Mouse (Mus musculus) MEL (cell line): ENCODE measurements around the gene Ezr. TPM values are rescaled to one million over a fixed set of nuclear protein-coding genes. Genes with fewer than 3 reads are reported as not detected.

ENCODE experiments used
- DNase-seq: peaks from one replicate; pipeline ENCODE4 v3.0.0; 2011; ENCODE audit warnings: low read depth, low spot score
- H3K27ac ChIP-seq: 2 replicates; pipeline ENCODE4 v1.5.1; 2012; ENCODE audit warnings: low read depth, mild to moderate bottlenecking, control low read depth, low read length, moderate library complexity; ENCODE audit not compliant: control insufficient read depth
- H3K27me3 ChIP-seq, 2 experiments: fragments of 150-350 bp in 1 of 2; sonication (generic) in 1 of 2; 2 replicates each; pipeline ENCODE4 v1.6.1; 2012; ENCODE audit warnings: low read length in 2 of 2, mild to moderate bottlenecking in 2 of 2, improper control_type of control experiment in 1 of 2, moderate library complexity in 1 of 2; ENCODE audit not compliant: insufficient read depth in 2 of 2, control insufficient read depth in 1 of 2
- H3K36me3 ChIP-seq, 2 experiments: 2 replicates each; pipeline ENCODE4 v1.6.1; 2012 to 2014; ENCODE audit warnings: low read length in 2 of 2, improper control_type of control experiment in 1 of 2, inconsistent platforms in 1 of 2, mild to moderate bottlenecking in 1 of 2; ENCODE audit not compliant: insufficient read depth in 2 of 2, control insufficient read depth in 1 of 2
- H3K4me1 ChIP-seq, 2 experiments: fragments of 150-350 bp in 1 of 2; sonication (generic) in 1 of 2; 2 replicates each; pipeline ENCODE4 v1.6.1; 2012; ENCODE audit warnings: low read length in 2 of 2, improper control_type of control experiment in 1 of 2, mild to moderate bottlenecking in 1 of 2; ENCODE audit not compliant: insufficient read depth in 2 of 2, control insufficient read depth in 1 of 2
- H3K4me3 ChIP-seq, 2 experiments: fragments of 150-350 bp in 1 of 2; sonication (generic) in 1 of 2; 2 replicates each; pipeline ENCODE4 v1.5.1; 2012; ENCODE audit warnings: low read depth in 2 of 2, low read length in 2 of 2, mild to moderate bottlenecking in 2 of 2, moderate library complexity in 2 of 2, control low read depth in 1 of 2, improper control_type of control experiment in 1 of 2; ENCODE audit not compliant: control insufficient read depth in 1 of 2, insufficient read depth in 1 of 2
- H3K79me2 ChIP-seq: 2 replicates; pipeline ENCODE4 v1.6.1; 2012; ENCODE audit warnings: mild to moderate bottlenecking, low read length, moderate library complexity; ENCODE audit not compliant: control insufficient read depth, poor library complexity, insufficient read depth
- H3K9ac ChIP-seq: 2 replicates; pipeline ENCODE4 v1.6.1; 2012; ENCODE audit warnings: low read depth, mild to moderate bottlenecking, control low read depth, low read length, moderate library complexity; ENCODE audit not compliant: control insufficient read depth, poor library complexity, severe bottlenecking
- H3K9me3 ChIP-seq: fragments of 150-350 bp; sonication (generic); replicated peaks from 2 replicates; pipeline ENCODE4 v1.6.1; 2012; ENCODE audit warnings: mild to moderate bottlenecking, low read length, improper control_type of control experiment, moderate library complexity; ENCODE audit not compliant: insufficient read depth
- CTCF ChIP-seq, 3 experiments: IDR thresholded peaks in 2 of 3; conservative IDR thresholded peaks in 1 of 3; 2 replicates each; pipeline ENCODE4 v1.5.1; 2011 to 2012; ENCODE audit warnings: low read length in 3 of 3, low read depth in 2 of 3, mild to moderate bottlenecking in 2 of 3, improper control_type of control experiment in 1 of 3, inconsistent platforms in 1 of 3, mixed read lengths in 1 of 3, moderate library complexity in 1 of 3; ENCODE audit not compliant: control insufficient read depth in 1 of 3, insufficient read depth in 1 of 3, poor library complexity in 1 of 3, severe bottlenecking in 1 of 3
- E2F4 ChIP-seq: IDR thresholded peaks from 2 replicates; pipeline ENCODE4 v1.6.1; 2011; ENCODE audit warnings: low read depth, low read length, improper control_type of control experiment, borderline replicate concordance
- EP300 ChIP-seq, 2 experiments: IDR thresholded peaks; 2 replicates each; pipeline ENCODE4 v1.6.1; 2011; ENCODE audit warnings: improper control_type of control experiment in 2 of 2, low read length in 2 of 2, low read depth in 1 of 2, mild to moderate bottlenecking in 1 of 2
- ETS1 ChIP-seq: IDR thresholded peaks from 2 replicates; pipeline ENCODE4 v1.6.1; 2012; ENCODE audit warnings: low read depth, mild to moderate bottlenecking, inconsistent platforms, low read length, improper control_type of control experiment, moderate library complexity
- GABPA ChIP-seq: IDR thresholded peaks from 2 replicates; pipeline ENCODE4 v1.6.1; 2012; ENCODE audit warnings: low read depth, mild to moderate bottlenecking, inconsistent platforms, low read length, improper control_type of control experiment, moderate library complexity
- GATA1 ChIP-seq: IDR thresholded peaks from 2 replicates; pipeline ENCODE4 v1.6.1; 2011; ENCODE audit warnings: low read depth, low read length, improper control_type of control experiment
- JUND ChIP-seq: IDR thresholded peaks from 2 replicates; pipeline ENCODE4 v1.6.1; 2011; ENCODE audit warnings: low read depth, mild to moderate bottlenecking, improper control_type of control experiment, low read length
- MAFK ChIP-seq: IDR thresholded peaks from 2 replicates; pipeline ENCODE4 v1.6.1; 2011; ENCODE audit warnings: low read depth, mild to moderate bottlenecking, low read length, improper control_type of control experiment, borderline replicate concordance
- MEF2A ChIP-seq: IDR thresholded peaks from 2 replicates; pipeline ENCODE4 v1.6.1; 2014; ENCODE audit warnings: low read depth, mild to moderate bottlenecking, inconsistent platforms, low read length, improper control_type of control experiment; ENCODE audit not compliant: poor library complexity, insufficient replicate concordance, severe bottlenecking; ENCODE audit errors: extremely low read depth
- MXI1 ChIP-seq: IDR thresholded peaks from 2 replicates; pipeline ENCODE4 v1.6.1; 2011; ENCODE audit warnings: mild to moderate bottlenecking, low read depth, low read length, improper control_type of control experiment
- POLR2A ChIP-seq, 2 experiments: IDR thresholded peaks; 2 replicates each; pipeline ENCODE4 v1.6.1; 2011 to 2012; ENCODE audit warnings: low read length in 2 of 2, mild to moderate bottlenecking in 2 of 2, control low read depth in 1 of 2, improper control_type of control experiment in 1 of 2, low read depth in 1 of 2, moderate library complexity in 1 of 2; ENCODE audit not compliant: control insufficient read depth in 1 of 2, insufficient read depth in 1 of 2, poor library complexity in 1 of 2
- POLR2AphosphoS5 ChIP-seq: IDR thresholded peaks from 2 replicates; pipeline ENCODE4 v1.6.1; 2012; ENCODE audit warnings: low read depth, borderline replicate concordance, mild to moderate bottlenecking, inconsistent platforms, low read length, moderate library complexity, mixed read lengths
- RAD21 ChIP-seq: IDR thresholded peaks from 2 replicates; pipeline ENCODE4 v1.6.1; 2011; ENCODE audit warnings: mild to moderate bottlenecking, low read depth, low read length, improper control_type of control experiment
- RCOR1 ChIP-seq: IDR thresholded peaks from 2 replicates; pipeline ENCODE4 v1.6.1; 2012; ENCODE audit warnings: low read depth, mild to moderate bottlenecking, inconsistent platforms, low read length, improper control_type of control experiment
- SIN3A ChIP-seq: IDR thresholded peaks from 2 replicates; pipeline ENCODE4 v1.6.1; 2012; ENCODE audit warnings: low read length, improper control_type of control experiment, inconsistent platforms
- TAL1 ChIP-seq: IDR thresholded peaks from 2 replicates; pipeline ENCODE4 v1.6.1; 2012; ENCODE audit warnings: mild to moderate bottlenecking, inconsistent platforms, low read length, moderate library complexity, mixed read lengths
- TCF12 ChIP-seq: IDR thresholded peaks from 2 replicates; pipeline ENCODE4 v1.6.1; 2014; ENCODE audit warnings: low read depth, mild to moderate bottlenecking, inconsistent platforms, low read length, improper control_type of control experiment, moderate library complexity
- USF2 ChIP-seq, 2 experiments: IDR thresholded peaks; 2 replicates each; pipeline ENCODE4 v1.6.1; 2011 to 2012; ENCODE audit warnings: improper control_type of control experiment in 2 of 2, low read length in 2 of 2, borderline replicate concordance in 1 of 2, inconsistent platforms in 1 of 2, low read depth in 1 of 2, mild to moderate bottlenecking in 1 of 2; ENCODE audit not compliant: insufficient read depth in 1 of 2
- ZMIZ1 ChIP-seq: IDR thresholded peaks from 2 replicates; pipeline ENCODE4 v1.6.1; 2012; ENCODE audit warnings: low read depth, mild to moderate bottlenecking, inconsistent platforms, low read length, improper control_type of control experiment, moderate library complexity
- polyA plus RNA-seq, 2 experiments: library from polyadenylated mRNA; stranded (reverse) in 1 of 2; unstranded in 1 of 2; fragments of >175 nt in 1 of 2; fragments of >200 nt in 1 of 2; gene quantifications; 2 replicates each; pipeline versions ENCODE4 v1.2.1 to v1.2.4; 2012; ENCODE audit warnings: low replicate concordance in 2 of 2, low read depth in 1 of 2; ENCODE audit not compliant: insufficient read length in 2 of 2, insufficient read depth in 1 of 2, missing spikeins in 1 of 2
- total RNA-seq: library from RNA; depleted of rRNA; stranded (reverse); fragments of 300-350 nt; gene quantifications from 2 replicates; pipeline ENCODE4 v1.2.3, GENCODE M21; 2012

Gene Ezr
- total and polyA plus RNA-seq, 3 experiments: 48.7 to 88.7 TPM; not detected in 1

GRCm38 (mm10) chr17:6743039-6743575 is 39.5 kb downstream of the Ezr start:
- TF ChIP-seq RAD21: no peak
- no peak for TF ChIP-seq POLR2AphosphoS5
- no peak for TF ChIP-seq MEF2A
- TF ChIP-seq SIN3A: no peak
- no peak for TF ChIP-seq MXI1
- no peak for TF ChIP-seq USF2 (IDR thresholded peaks at IDR 0.05; ENCODE audit: borderline replicate concordance in 1 of 2, insufficient read depth in 1 of 2, low read depth in 1 of 2, low read length in 2 of 2)
- TF ChIP-seq E2F4: no peak
- TF ChIP-seq RCOR1: no peak
- no peak for TF ChIP-seq TAL1
- TF ChIP-seq MAFK: no peak
- TF ChIP-seq GABPA: no peak
- no peak for TF ChIP-seq GATA1
- no peak for TF ChIP-seq JUND
- no peak for TF ChIP-seq POLR2A (IDR thresholded peaks at IDR 0.05; ENCODE audit: control insufficient read depth in 1 of 2, insufficient read depth in 1 of 2, low read depth in 1 of 2, low read length in 2 of 2, poor library complexity in 1 of 2)
- TF ChIP-seq TCF12: no peak
- no peak for TF ChIP-seq ZMIZ1

DNA sequence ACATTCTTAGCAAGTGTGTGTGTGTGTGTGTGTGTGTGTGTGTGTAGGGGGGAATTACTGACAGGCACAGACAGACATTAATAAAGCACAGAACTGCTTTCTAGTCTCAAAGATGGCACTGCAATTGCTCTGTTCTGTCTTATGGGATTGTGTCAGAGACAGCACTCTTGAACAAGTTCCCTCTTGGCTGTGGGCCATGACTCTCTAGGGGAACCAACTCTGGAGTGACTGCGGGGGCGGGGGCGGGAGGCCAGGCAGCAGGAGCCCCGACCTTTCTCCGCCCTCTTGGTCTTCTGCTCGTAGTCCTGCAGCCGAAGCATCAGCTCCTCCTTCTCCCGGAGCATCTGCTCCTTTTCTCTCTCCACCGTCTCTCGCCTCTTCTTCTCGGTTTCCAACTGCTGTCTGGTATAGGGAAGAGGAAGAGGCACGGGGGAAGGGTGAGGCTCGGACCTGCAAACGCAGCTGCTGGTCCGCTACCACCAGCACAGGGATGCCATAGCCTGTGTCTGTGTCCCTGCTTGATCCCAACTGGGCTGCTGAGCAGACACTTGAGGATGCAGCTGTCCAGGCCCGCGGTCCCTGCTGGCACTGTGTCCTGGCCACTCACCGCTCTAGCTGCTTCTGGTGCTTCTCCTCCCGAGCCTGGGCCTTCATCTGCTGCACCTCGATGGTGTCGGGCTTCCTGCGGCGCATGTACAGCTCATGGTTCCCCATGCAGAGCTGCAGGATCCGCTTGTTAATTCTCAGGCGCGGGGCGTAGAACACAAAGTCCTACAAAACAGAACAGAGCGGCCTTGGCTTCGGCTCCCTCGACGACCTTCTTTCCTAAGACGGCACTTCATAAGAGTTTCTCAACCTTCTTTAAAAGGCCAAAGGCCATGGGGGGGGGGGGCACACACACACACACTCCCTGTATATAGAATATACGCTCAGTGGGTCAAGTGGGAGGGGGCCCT is 40.2 kb downstream of the Ezr start:
- no peak for TF ChIP-seq CTCF (IDR thresholded peaks at IDR 0.05 in 2 of 3, conservative IDR thresholded peaks at IDR 0.05 in 1 of 3; ENCODE audit: control insufficient read depth in 1 of 3, insufficient read depth in 1 of 3, low read depth in 2 of 3, low read length in 3 of 3, poor library complexity in 1 of 3, severe bottlenecking in 1 of 3)
- TF ChIP-seq ETS1: 0 out of 2 replicates have a peak, but pooled peaks have one; percentile 8
- TF ChIP-seq EP300 (IDR thresholded peaks at IDR 0.05; ENCODE audit: low read depth in 1 of 2, low read length in 2 of 2): 0 out of 4 replicates have a peak, but pooled peaks of 1 of the 2 experiments have one; percentile 21
- Histone ChIP-seq H3K9me3 (no peaks in the 10 kb centered on the region), H3K27me3 (no peaks in the 10 kb centered on the region), H3K9ac (no peak overlapping the region), H3K4me3 (no peak overlapping the region), H3K36me3 (peaks cover 3 to 9% of the 10 kb centered on the region in 2 experiments; a peak in 3 of 4 replicates), H3K4me1 (peaks cover 3 to 10% of the 10 kb centered on the region in 2 experiments), H3K27ac (no peak overlapping the region), H3K79me2 (no peaks in the 10 kb centered on the region)
- peak; percentile 85 for DNase-seq

More at GRCm38 (mm10) chr17:6743039-6743575, 39.5 kb downstream of the Ezr start:
- H3K27ac ChIP-seq: no peak overlapping the region
- H3K79me2 ChIP-seq: no peaks in the 10 kb centered on the region
- H3K9ac ChIP-seq: no peak overlapping the region
- H3K4me1 ChIP-seq: peaks cover 3 to 10% of the 10 kb centered on the region in 2 experiments
- no peaks in the 10 kb centered on the region for H3K9me3 ChIP-seq
- H3K27me3 ChIP-seq: no peaks in the 10 kb centered on the region
- H3K36me3 ChIP-seq: peaks cover 3 to 9% of the 10 kb centered on the region in 2 experiments; a peak in 3 of 4 replicates
- H3K4me3 ChIP-seq: no peak overlapping the region
- DNase-seq: no peak
